Mouse (Mus musculus): ENCODE measurements at regions not wholly inside any gene's neighbourhood (a gene's known extent, or its start where the extent isn't known, plus 50 kb on each side); places are given as distances from the start of the nearest gene placed in this dataset.

DNA sequence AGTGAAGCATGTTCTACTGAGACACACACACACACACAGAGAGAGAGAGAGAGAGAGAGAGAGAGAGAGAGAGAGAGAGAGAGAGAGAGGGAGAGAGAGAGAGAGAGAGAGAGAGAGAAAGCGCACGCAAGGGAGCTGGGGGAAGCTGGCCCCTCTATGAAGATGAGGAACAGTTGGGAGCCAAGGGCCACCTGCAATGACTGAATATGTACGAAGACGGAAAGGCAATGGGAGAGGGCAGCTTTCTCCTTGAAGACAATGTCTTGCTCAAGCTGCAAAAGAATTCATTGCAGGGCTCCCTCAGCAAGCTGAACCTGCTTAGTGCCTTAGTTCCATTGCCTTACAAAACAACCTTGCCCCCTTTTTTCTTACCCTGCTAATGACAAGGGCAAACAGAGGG lies 163.1 kb downstream of the Sox4 start:
- Histone ChIP-seq H3K9me3 (replicated peaks; ENCODE audit: low read length) (no peaks in the 10 kb centered on the region), H3K79me2 (replicated peaks; ENCODE audit: control insufficient read depth, extremely low read depth, insufficient read depth, poor library complexity, severe bottlenecking) (no peaks in the 10 kb centered on the region), H3K27ac (ENCODE audit: insufficient read depth, low read depth) (no peak overlapping the region), H3K4me1 (ENCODE audit: control insufficient read depth in 1 of 2, insufficient read depth in 2 of 2) (peaks cover 0 to 2% of the 10 kb centered on the region in 2 experiments; a peak in 1 of 4 replicates), H3K4me2 (ENCODE audit: insufficient read depth, low read depth, poor library complexity, severe bottlenecking) (no peak overlapping the region), H3K9ac (ENCODE audit: insufficient read depth, low read depth) (no peak overlapping the region), H3K4me3 (replicated peaks in 1 of 3; ENCODE audit: low read depth in 2 of 3, low read length in 2 of 3, poor library complexity in 1 of 3) (no peak overlapping the region), H3K27me3 (replicated peaks) (no peaks in the 10 kb centered on the region), H3K36me3 (replicated peaks in 1 of 2; ENCODE audit: control insufficient read depth in 1 of 2, insufficient read depth in 1 of 2, low read length in 1 of 2) (no peaks in the 10 kb centered on the region)
- no peak for TF ChIP-seq MAZ (IDR thresholded peaks at IDR 0.05; ENCODE audit: low read depth, low read length)
- TF ChIP-seq MXI1 (IDR thresholded peaks at IDR 0.05; ENCODE audit: low read depth, low read length): no peak
- TF ChIP-seq USF1 (IDR thresholded peaks at IDR 0.05; ENCODE audit: low read depth, low read length): no peak
- TF ChIP-seq GABPA (IDR thresholded peaks at IDR 0.05; ENCODE audit: insufficient replicate concordance, low read depth, low read length): no peak
- TF ChIP-seq MEF2A (IDR thresholded peaks at IDR 0.05; ENCODE audit: borderline replicate concordance, low read depth, low read length): no peak
- TF ChIP-seq ETS1 (conservative IDR thresholded peaks at IDR 0.05; ENCODE audit: low read depth, low read length): no peak
- in situ Hi-C loops (cut with MboI; ENCODE audit: low pct_ligation_motif_present, low pct_unique_long_range_greater_than_20kb, low sequenced_read_pairs): no loop called here
- no peak for DNase-seq (ENCODE audit: extremely low read depth)
- dilution Hi-C loops (cut with MboI; ENCODE audit: extremely low pct_ligation_motif_present, extremely low pct_unique_long_range_greater_than_20kb, low sequenced_read_pairs): no loop called here

DNA sequence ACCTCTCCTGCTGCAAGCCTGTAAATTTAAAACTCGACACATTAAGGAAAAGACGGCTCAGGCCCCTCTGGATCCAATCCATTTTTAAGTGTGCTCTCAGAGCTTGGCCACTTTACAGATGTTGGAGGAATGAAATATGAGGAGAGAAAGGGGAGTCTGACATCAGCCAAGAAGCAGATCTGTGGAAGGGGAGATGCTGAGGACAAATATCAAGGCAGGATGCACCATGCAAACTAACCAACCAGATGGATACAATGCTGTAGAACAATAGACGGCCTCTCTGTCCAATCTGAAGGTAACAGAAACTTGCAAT lies 166.2 kb downstream of the Sox4 start:
- Histone ChIP-seq H3K79me2 (replicated peaks; ENCODE audit: control insufficient read depth, extremely low read depth, insufficient read depth, poor library complexity, severe bottlenecking) (no peaks in the 10 kb centered on the region), H3K36me3 (replicated peaks in 1 of 2; ENCODE audit: control insufficient read depth in 1 of 2, insufficient read depth in 1 of 2, low read length in 1 of 2) (no peaks in the 10 kb centered on the region), H3K9ac (ENCODE audit: insufficient read depth, low read depth) (no peak overlapping the region), H3K4me3 (replicated peaks in 1 of 3; ENCODE audit: low read depth in 2 of 3, low read length in 2 of 3, poor library complexity in 1 of 3) (no peak overlapping the region), H3K27me3 (replicated peaks) (no peaks in the 10 kb centered on the region), H3K4me1 (ENCODE audit: control insufficient read depth in 1 of 2, insufficient read depth in 2 of 2) (peaks cover 0 to 2% of the 10 kb centered on the region in 2 experiments; a peak in 1 of 4 replicates), H3K27ac (ENCODE audit: insufficient read depth, low read depth) (no peak overlapping the region), H3K9me3 (replicated peaks; ENCODE audit: low read length) (no peaks in the 10 kb centered on the region), H3K4me2 (ENCODE audit: insufficient read depth, low read depth, poor library complexity, severe bottlenecking) (no peak overlapping the region)
- in situ Hi-C loops (cut with MboI; ENCODE audit: low pct_ligation_motif_present, low pct_unique_long_range_greater_than_20kb, low sequenced_read_pairs) (no loop called here), dilution Hi-C loops (cut with MboI; ENCODE audit: extremely low pct_ligation_motif_present, extremely low pct_unique_long_range_greater_than_20kb, low sequenced_read_pairs) (no loop called here)
- no peak for DNase-seq (ENCODE audit: extremely low read depth)
- no peak for TF ChIP-seq USF1 (IDR thresholded peaks at IDR 0.05; ENCODE audit: low read depth, low read length)
- TF ChIP-seq UBTF (IDR thresholded peaks at IDR 0.05; ENCODE audit: low read depth, low read length): no peak
- no peak for TF ChIP-seq CHD1 (IDR thresholded peaks at IDR 0.05; ENCODE audit: low read depth, low read length)
- no peak for TF ChIP-seq EP300 (IDR thresholded peaks at IDR 0.05; ENCODE audit: low read length)
- TF ChIP-seq NRF1 (IDR thresholded peaks at IDR 0.05; ENCODE audit: low read depth, low read length): no peak
- no peak for TF ChIP-seq NELFE (IDR thresholded peaks at IDR 0.05; ENCODE audit: low read depth, low read length)
- TF ChIP-seq MXI1 (IDR thresholded peaks at IDR 0.05; ENCODE audit: low read depth, low read length): no peak
- no peak for TF ChIP-seq MEF2A (IDR thresholded peaks at IDR 0.05; ENCODE audit: borderline replicate concordance, low read depth, low read length)
- TF ChIP-seq ZKSCAN1 (IDR thresholded peaks at IDR 0.05; ENCODE audit: borderline replicate concordance, low read depth, low read length): no peak

DNA sequence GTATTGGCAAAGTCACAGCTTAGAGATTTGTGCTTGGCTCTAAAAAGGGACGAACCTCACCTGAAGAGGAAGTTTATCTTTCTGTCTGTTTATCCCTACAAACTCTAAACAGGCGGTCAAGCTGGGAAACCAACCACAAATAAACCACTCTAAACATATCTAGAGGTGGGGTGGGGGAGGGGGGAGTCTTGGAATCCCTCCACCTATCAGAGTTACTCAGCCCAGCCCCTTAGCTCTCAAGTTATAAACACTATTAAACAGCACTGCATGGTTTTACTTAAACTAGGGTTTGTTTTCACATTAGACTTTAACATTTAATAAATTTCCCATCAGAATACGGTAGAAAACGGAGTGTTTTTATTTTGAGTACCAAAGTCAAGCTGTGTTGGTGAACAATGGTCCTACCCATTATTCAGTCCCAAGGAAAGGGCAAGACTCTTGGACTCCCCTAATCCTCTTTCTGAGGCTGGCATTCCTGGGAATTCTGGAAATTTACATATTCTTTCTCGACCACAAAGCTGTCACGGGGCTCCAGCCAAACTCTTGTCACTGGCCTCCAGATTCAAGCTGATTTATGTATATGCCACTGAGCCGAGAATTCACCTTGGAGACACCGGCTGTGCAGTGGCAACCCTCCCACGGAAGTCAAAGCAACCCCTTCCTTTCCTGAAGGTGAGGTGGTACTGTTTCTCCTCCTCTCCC lies 166.7 kb downstream of the Sox4 start:
- in situ Hi-C loops (cut with MboI; ENCODE audit: low pct_ligation_motif_present, low pct_unique_long_range_greater_than_20kb, low sequenced_read_pairs) (no loop called here), dilution Hi-C loops (cut with MboI; ENCODE audit: extremely low pct_ligation_motif_present, extremely low pct_unique_long_range_greater_than_20kb, low sequenced_read_pairs) (no loop called here)
- Histone ChIP-seq H3K27ac (ENCODE audit: insufficient read depth, low read depth) (no peak overlapping the region), H3K79me2 (replicated peaks; ENCODE audit: control insufficient read depth, extremely low read depth, insufficient read depth, poor library complexity, severe bottlenecking) (no peaks in the 10 kb centered on the region), H3K9me3 (replicated peaks; ENCODE audit: low read length) (no peaks in the 10 kb centered on the region), H3K4me1 (ENCODE audit: control insufficient read depth in 1 of 2, insufficient read depth in 2 of 2) (peaks cover 0 to 2% of the 10 kb centered on the region in 2 experiments; a peak in 1 of 4 replicates), H3K36me3 (replicated peaks in 1 of 2; ENCODE audit: control insufficient read depth in 1 of 2, insufficient read depth in 1 of 2, low read length in 1 of 2) (no peaks in the 10 kb centered on the region), H3K9ac (ENCODE audit: insufficient read depth, low read depth) (no peak overlapping the region), H3K4me3 (replicated peaks in 1 of 3; ENCODE audit: low read depth in 2 of 3, low read length in 2 of 3, poor library complexity in 1 of 3) (no peak overlapping the region), H3K27me3 (replicated peaks) (no peaks in the 10 kb centered on the region), H3K4me2 (ENCODE audit: insufficient read depth, low read depth, poor library complexity, severe bottlenecking) (no peak overlapping the region)
- DNase-seq (ENCODE audit: extremely low read depth): no peak
- TF ChIP-seq USF2 (conservative IDR thresholded peaks at IDR 0.05; ENCODE audit: low read depth, low read length): no peak
- no peak for TF ChIP-seq SIN3A (IDR thresholded peaks at IDR 0.05; ENCODE audit: low read length)
- no peak for TF ChIP-seq MAX (IDR thresholded peaks at IDR 0.05; ENCODE audit: low read length)
- no peak for TF ChIP-seq ELF1 (IDR thresholded peaks at IDR 0.05; ENCODE audit: low read depth, low read length)
- no peak for TF ChIP-seq POLR2A (IDR thresholded peaks at IDR 0.05; ENCODE audit: low read depth, low read length)
- no peak for TF ChIP-seq UBTF (IDR thresholded peaks at IDR 0.05; ENCODE audit: low read depth, low read length)

All from CH12.LX (cell line).